Mouse (Mus musculus) ES-E14 (cell line): Measurements from ENCODE around the gene Nhlrc4.

ENCODE experiments used
- CHD2 ChIP-seq: IDR thresholded peaks from 2 replicates; pipeline ENCODE4 v1.6.1; 2014; ENCODE audit warnings: mild to moderate bottlenecking, low read depth, low read length, inconsistent platforms
- MAFK ChIP-seq: IDR thresholded peaks from 2 replicates; pipeline ENCODE4 v1.6.1; 2014; ENCODE audit warnings: mild to moderate bottlenecking, low read depth, low read length, inconsistent platforms; ENCODE audit not compliant: insufficient read depth
- ZC3H11A ChIP-seq: IDR thresholded peaks from 2 replicates; pipeline ENCODE4 v1.6.1; 2012; ENCODE audit warnings: low read depth, mild to moderate bottlenecking, inconsistent platforms, low read length, borderline replicate concordance
- ZNF384 ChIP-seq: IDR thresholded peaks from 2 replicates; pipeline ENCODE4 v1.6.1; 2012; ENCODE audit warnings: low read depth, low read length, inconsistent platforms

- TF ChIP-seq CHD2 = no peak
- no peak for TF ChIP-seq ZC3H11A
- no peak for TF ChIP-seq ZNF384
- no peak for TF ChIP-seq MAFK
These were observed 49.3 kb downstream of the Nhlrc4 start for GRCm38 (mm10) chr17:25895415-25895814.
